Mouse (Mus musculus) heart, adult 9 months (tissue): Measurements from ENCODE around the gene Olfr1408.

Source experiments
- DNase-seq, 2 experiments: peaks; one replicate each; pipeline ENCODE4 v3.0.0; 2022; ENCODE audit warnings: low spot score in 2 of 2

The Olfr1408 gene

DNA sequence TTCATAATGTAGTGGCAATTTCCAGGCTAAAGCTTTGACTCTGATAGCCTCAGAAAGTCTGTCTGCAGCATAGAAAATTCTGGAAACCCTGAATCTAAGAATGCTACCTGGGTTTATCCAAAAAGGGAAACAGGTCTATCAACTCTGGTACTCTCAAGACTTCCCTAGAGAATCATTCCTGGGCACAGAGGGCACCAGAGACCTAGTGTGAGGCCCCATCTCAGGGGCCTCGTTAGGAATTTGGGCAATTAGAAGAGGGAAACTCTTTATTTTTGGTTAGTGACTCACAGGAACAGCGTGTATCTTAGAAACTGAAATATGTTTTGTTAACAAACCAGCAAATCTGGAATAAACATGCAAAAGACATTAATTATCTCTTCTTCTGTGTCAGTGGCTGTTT lies at the start of gene Olfr1408:
TSS of gene Olfr1408 (minus strand) at position 101 of the 400 bp plus-strand sequence.
- no peak for DNase-seq

DNA sequence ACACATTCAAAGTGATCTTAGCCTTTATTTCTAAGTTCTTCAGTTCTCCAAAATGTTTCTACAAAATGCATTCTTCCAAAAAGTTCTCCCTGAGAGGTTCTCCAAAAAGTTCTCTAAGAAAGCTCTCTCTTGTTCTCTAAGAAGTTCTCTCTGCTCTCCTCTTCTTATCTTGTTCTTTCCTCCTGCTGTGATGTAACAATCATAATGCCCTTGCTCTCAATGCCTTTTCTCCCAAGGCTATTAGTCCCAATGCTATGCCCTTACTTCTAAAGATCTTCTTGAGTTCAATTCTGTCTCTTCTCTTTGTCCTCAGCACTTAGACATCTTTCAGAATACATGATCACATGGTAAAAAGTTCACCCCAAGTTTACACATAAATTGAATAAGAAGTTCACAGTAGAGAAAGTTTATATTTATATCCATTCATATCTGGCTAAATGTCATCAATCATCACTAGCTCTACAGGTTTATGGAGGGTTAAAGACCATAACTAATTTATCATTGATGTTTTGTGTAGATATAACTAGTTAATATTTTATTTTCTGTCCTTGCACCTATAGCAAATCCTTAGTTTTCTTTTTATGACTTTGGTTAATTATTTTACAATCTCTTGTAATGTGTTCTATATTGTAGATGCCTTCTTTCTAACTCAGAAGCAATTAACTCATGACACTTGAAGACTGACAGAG lies 37.1 kb upstream of the Olfr1408 start:
- DNase-seq, result no peak
